13 mouse cellular contexts compared by ENCODE assay signal in the genomic region with DNA sequence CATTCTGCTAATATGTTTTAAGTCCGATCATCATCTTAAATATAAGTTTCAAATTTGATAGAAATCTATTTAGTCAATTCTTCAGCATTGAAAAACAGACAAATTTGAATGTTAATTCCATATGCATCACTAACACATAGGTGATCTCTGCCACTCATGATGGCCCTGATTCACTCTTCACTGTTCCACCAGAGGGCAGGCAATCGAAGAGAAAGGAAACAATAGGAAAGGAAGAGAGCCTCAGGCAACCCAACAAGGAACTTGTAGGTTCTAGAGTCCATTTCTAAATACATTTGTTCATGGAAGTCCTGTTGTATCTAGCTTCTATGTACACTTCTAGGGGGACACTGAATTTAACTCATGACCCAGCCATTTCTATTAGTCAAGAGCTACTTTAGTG.
DNase-seq lines count a peak whose midpoint lies in the region.
"Had no signal": no experiment of that assay in that cellular context is flagged by ENCODE, and none has a peak within 500 bp of the region (broad histone marks: within the 10 kb centered on the region; RNA-seq: fewer than 3 reads in every experiment).

No protein-coding gene starts in this region.

- DNase-seq in 416B (ENCODE audit: low read depth) (peak; percentile 23), A20 (ENCODE audit: low read depth, low spot score) (peak; percentile 4), R1 (ENCODE audit: low read depth, low spot score) (peak; percentile 29)
- peak; percentile 26 for DNase-seq in thymus, postnatal 0 days (ENCODE audit: low spot score)
- no peak for DNase-seq in urinary bladder, postnatal 25 days (ENCODE audit: low spot score)
- no peak for DNase-seq in left cerebral cortex, postnatal 10 days (ENCODE audit: extremely low spot score in 1 of 2, low spot score in 2 of 2)
- no peak for DNase-seq in lung, adult 18-20 months
- DNase-seq: adrenal gland, postnatal 14 days; cerebellum, adult 11-12 months; heart, postnatal 36 days; kidney, adult 2 months; kidney, postnatal 25 days; spleen, adult 18-20 months had no signal

- intact Hi-C loops in left cerebral cortex, postnatal 10 days (cut with DNase I) = no loop called here

Comparison
In these comparisons a context has a peak if more than half of its experiments do, and no peak if none do; other contexts are left out.
1. DNase-seq: peak in 416B (single experiment), A20 (single experiment), R1 (single experiment) and thymus, postnatal 0 days (single experiment); none in urinary bladder, postnatal 25 days (single experiment), left cerebral cortex, postnatal 10 days (0 of 2) and lung, adult 18-20 months (0 of 2).